Mouse (Mus musculus): ENCODE data around the gene Nudt9.
A peak's percentile ranks its signal among the peaks of the same experiment; 100 is the strongest.

Nudt9 gene

GRCm38 (mm10) chr5:104076361-104076760 is 30.3 kb downstream of the Nudt9 start:
- DNase-seq (ENCODE audit: low read depth, low spot score), result peak; percentile 52

- no peak for DNase-seq (ENCODE audit: low read depth, low spot score)
Observed at GRCm38 (mm10) chr5:104077508-104077907, 31.4 kb downstream of the Nudt9 start, which contains the start of gene Gm17660. TSS of gene Gm17660 (minus strand) at chr5:104077608.

- DNase-seq (ENCODE audit: low read depth, low spot score), result no peak
Observed at GRCm38 (mm10) chr5:104080736-104081135, 34.6 kb downstream of the Nudt9 start.

DNA sequence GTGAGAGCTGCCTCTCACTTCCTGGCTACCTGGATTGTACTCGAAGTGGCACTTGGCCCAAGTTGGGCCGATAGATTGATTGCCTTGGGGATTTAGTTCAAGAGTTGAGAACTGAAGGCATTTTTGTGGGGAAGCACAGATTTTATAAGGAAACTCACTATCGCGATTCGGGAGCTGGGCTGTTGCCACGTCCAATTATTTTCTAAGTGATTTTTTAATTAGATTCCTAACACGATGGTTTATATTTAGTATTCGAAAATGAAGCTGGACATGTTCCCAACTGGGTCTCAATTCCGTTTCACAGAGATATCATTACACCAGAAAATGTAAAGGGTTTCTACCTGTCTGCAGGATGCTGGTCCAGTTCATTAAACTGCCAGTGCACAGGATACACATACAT is 39.3 kb downstream of the Nudt9 start:
- DNase-seq (ENCODE audit: low read depth, low spot score), result no peak

GRCm38 (mm10) chr5:104089751-104090150 is 43.6 kb downstream of the Nudt9 start:
- no peak for DNase-seq (ENCODE audit: low read depth, low spot score)

DNA sequence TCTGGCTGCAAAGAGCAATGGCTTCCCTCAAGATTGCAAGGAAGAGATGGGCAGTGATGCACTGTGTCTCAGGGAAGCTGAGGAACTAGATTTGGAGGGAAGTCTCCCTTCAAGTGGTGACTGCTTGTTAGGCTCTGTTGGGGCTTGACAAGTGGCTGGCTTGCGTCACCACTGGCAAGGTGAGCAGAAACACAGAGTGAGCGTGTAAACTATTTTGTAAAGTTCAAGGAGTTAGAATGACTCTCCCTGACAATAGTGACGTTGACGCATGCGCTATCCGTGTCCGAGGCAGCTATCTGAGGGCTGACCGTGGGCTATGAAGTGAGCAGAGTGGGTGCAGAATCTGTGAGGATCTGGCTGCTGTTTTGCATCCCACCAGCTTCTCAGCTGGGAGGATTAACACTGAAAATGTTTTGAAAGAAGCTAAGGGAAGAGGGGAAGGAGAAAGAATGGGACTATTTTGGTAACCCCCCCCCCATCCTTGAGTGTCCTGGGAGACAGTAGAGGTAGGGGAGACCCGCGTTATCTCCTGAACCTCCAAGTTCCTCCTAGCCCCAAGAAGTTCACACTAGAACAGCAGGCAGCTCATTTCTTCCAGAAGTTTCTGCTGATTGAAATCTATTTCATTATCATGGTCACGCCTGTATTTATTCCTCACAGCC is 49.4 kb downstream of the Nudt9 start:
- no peak for DNase-seq (ENCODE audit: low read depth, low spot score)

DNA sequence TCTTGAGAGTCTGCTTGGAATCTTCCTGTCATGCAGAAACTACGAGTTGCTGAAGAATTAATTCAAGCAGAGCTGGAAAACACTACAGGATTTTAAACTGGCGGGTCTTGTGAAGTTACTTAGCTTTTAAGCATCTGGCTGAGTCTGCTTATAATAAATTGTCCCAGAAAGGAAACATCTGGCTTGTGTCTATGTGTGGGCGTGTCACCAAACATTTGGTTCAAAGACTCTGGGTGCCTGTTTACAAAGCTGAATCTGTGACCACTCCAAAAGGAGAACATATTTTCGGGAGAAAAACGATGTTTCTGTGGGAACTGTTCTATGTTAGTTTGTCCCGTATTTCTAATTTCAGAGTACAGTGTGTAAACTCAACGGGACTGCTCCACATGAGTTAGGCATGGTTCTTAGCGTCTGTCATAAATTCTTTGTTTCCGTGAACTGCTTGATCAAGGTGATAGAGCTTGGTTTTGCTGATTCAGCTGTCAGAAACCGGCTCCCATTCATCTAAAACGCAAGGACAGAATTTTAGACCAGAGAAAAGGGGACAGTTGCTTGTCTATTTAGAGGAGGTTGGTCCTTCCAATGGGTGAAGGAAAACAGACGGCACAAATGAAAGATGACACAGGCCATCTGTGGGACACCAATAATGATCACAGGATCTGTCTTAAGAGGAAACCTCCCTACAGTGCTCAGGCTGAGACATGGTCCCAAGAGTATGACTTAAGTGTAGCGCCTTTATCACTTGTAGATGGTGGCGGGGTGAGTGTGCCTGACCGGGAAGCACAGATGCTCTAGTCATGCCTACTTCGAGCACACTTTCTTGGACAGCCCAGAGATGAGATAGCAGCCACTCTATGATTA is 50.2 kb downstream of the Nudt9 start:
- no peak for DNase-seq (ENCODE audit: low read depth, low spot score)

- DNase-seq (ENCODE audit: low read depth, low spot score), result no peak
Observed at GRCm38 (mm10) chr5:104101678-104102531, 55.8 kb downstream of the Nudt9 start.

DNA sequence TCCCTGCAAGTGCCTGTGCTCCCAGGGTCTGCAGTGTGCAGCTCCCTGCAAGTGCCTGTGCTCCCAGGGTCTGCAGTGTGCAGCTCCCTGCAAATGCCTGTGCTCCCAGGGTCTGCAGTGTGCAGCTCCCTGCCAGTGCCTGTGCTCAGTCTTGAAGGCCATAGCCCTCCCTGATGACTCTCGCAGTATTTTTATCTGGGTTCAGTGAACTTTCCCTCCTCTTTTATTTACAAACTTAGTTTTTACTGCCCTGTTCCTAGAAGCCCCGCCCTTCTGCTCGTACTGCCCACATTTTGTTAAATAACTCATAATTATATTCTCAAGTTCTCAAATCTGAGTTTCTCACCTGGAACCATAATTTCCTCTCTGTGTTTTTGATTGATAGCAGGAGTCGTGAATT is 57.1 kb downstream of the Nudt9 start:
- no peak for DNase-seq (ENCODE audit: low read depth, low spot score)

GRCm38 (mm10) chr5:104104111-104104510 is 58.0 kb downstream of the Nudt9 start:
- DNase-seq (ENCODE audit: low read depth, low spot score), result peak; percentile 79

DNA sequence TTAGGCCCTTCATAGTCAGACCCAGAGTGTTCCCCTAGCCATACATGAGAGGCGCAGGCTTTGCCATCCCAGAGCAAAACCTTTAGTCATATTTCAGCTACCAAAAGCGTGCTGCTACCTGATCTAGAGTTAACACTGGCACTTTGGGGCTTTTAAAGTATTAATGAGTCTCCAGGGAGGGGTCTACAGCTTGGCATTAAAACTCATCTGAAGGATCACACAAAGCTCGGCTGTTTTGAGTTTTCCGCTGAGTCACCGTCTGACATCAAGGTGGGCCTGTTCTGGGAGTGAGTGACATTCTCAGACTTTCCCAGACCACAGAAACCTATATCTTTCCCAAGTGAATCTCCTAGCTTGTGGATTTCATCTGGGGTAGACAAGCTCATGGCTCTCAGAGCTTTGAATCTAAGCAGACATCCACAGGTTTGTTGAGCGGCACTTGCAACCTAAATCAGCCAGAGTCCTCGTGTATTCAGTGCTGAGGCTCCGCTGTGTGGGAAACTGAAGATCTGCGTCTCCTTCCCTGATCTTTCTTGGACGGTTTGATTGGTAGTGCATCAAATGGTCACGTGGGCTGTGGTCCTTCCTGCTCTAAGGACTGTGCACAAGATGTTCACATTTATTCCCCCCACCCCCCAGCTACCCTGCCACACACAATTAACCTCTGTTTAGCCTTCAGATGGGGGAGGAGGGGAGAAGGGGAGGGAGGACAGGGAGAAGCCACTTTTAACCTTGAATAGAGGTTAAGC is 62.2 kb downstream of the Nudt9 start:
- peak; percentile 71 for DNase-seq (ENCODE audit: low read depth, low spot score)

DNA sequence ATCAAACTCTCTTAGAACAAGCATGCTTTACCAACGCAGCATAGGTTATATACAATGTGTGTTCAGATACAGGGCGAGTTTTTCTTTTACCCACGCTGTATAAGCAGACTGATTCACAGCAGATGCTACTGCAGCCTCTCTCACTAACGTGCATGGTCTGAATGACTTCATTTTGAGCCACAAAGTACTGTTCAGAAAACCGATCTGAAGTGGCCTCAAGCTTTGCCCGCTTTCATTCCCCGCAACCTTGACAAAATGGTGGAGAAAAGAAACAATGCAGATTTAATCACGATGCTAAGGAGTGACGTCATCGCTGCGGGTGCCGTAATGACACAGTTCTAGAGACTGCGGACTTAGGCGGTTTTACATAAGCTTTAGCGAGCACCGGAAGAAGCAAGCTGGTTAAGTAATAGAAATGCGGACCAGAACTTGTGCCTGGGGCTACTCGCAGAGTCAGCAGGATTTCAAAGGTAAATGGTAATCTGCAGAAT is 62.8 kb downstream of the Nudt9 start:
- peak; percentile 95 for DNase-seq (ENCODE audit: low read depth, low spot score)

GRCm38 (mm10) chr5:104109516-104109915 is 63.4 kb downstream of the Nudt9 start:
- DNase-seq (ENCODE audit: low read depth, low spot score), result peak; percentile 69

DNA sequence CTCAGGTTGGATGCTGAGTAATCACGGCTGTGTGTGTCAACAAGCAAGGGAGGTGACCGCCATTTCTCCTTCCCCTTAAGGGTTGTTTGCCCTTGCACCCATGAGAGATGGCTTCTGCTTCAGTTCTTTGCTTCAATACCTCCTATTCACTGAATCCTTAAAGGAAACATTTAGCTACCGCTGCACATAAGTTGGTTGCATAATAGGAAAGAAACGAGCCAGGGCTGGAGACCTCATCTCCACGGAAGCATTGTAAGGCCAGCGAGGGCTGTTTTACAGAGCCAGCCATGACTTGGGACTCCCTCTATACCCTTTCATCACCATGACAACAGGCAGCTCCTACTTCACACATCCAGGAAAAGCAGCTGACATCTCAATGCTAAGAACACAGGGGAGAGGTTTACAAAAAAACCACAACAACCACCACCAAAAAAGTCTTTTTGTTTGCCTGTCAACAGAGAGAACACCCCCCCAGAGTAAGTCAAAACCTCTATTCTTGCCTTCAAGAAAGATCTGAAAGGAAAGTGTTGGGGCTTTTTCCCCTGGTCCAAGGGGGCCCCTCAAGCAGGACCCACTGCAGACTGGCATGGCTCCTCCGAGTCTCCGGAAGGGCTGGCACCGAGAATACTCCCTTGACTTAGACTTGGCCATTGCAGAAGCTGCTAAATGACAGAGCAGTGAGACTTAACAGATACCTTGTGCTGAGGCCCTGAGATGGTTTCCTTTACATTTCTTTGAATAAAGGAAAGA is 64.2 kb downstream of the Nudt9 start:
- DNase-seq (ENCODE audit: low read depth, low spot score), result peak; percentile 72

- peak; percentile 48 for DNase-seq (ENCODE audit: low read depth, low spot score)
Observed at GRCm38 (mm10) chr5:104112016-104112415, 65.9 kb downstream of the Nudt9 start.

DNA sequence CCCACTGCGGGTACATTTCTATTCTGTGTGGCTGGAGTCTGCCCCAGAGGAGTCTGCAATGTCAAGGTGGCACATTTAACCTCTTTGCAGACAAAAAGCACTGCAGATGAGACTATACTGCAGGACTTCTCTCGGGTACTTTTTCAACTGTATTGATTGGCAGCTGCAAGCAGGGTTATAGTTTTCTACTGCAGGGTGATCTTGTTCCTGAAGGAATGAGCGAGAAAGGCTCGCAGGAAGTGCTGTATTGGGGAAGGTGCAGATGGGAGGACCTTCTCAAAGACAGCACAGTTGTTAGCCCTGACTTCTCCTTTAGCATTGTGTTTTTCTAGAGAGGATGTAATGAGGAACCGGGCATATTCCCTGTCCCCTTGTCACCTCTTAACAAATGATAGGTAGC is 66.4 kb downstream of the Nudt9 start:
- no peak for DNase-seq (ENCODE audit: low read depth, low spot score)

DNA sequence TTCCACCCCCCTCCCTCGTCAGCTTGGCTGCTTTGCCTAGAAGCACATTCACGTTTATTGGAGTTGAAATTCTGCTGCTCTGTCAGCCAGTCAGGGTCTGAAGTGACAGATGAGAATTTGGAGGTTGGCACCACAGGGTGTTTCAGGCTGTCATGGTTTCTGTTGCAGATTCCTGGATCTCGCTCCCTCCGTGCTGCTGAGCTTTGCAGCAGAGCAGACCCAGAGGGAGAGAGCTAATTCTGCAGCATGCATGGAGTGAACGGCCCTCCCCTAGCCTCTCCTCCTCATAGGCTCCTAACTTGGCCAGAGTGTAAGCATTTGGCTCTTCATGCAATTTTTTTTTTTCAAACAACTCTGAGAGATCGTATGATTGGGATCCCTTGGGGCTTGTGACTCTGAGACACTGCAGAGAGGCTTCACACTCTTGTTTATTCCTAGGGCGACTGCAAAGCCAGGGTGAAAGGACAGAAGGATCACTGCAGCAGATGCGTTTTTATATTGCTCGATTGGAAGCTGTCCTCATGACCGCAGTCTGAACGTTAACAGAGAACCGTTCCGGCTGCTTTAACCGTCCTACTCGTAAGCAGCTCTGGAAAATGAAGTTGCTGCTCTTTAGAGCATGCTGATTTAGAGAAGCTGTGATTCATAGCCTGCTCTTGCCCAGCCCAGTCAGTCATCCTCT is 67.5 kb downstream of the Nudt9 start, which contains the start of gene Sparcl1:
Gene Sparcl1 (minus strand): TSS at position 243 of the 682 bp plus-strand sequence.
- no peak for DNase-seq (ENCODE audit: low read depth, low spot score)
